Mouse (Mus musculus) liver, embryonic 16.5 days (tissue): ENCODE measurements around the gene Fis1. TPM values are rescaled to one million over a fixed set of nuclear protein-coding genes. Genes with fewer than 3 reads are reported as not detected.

ENCODE experiments used
- ATAC-seq: fragments of 200-750 bp; cut with Nextera tagmentation; 2 replicates; pipeline ENCODE4 v1.8.0; 2017; ENCODE audit warnings: low read depth, mild to moderate bottlenecking, moderate number of reproducible peaks, moderate library complexity
- H3K27ac ChIP-seq: fragments of 300-500 bp; sonication (generic); 2 replicates; pipeline ENCODE4 v1.5.1; 2014; ENCODE audit warnings: mild to moderate bottlenecking, low read length
- H3K27me3 ChIP-seq: fragments of 300-500 bp; sonication (generic); 2 replicates; pipeline ENCODE4 v1.6.1; 2014; ENCODE audit warnings: low read depth, low read length, mixed read lengths; ENCODE audit not compliant: control insufficient read depth, insufficient read depth
- H3K36me3 ChIP-seq: fragments of 300-500 bp; sonication (generic); 2 replicates; pipeline ENCODE4 v1.6.1; 2014; ENCODE audit warnings: mild to moderate bottlenecking; ENCODE audit not compliant: control insufficient read depth, insufficient read depth
- H3K4me1 ChIP-seq: fragments of 300-500 bp; sonication (generic); 2 replicates; pipeline ENCODE4 v1.6.1; 2014; ENCODE audit warnings: low read depth, low read length, mixed read lengths; ENCODE audit not compliant: control insufficient read depth
- H3K4me2 ChIP-seq: fragments of 300-500 bp; sonication (generic); 2 replicates; pipeline ENCODE4 v1.6.1; 2014; ENCODE audit warnings: low read depth, low read length, mixed read lengths
- H3K4me3 ChIP-seq: fragments of 300-500 bp; sonication (generic); 2 replicates; pipeline ENCODE4 v1.5.1; 2014; ENCODE audit warnings: low read depth, mild to moderate bottlenecking, low read length
- H3K9ac ChIP-seq: fragments of 300-500 bp; sonication (generic); 2 replicates; pipeline ENCODE4 v1.6.1; 2014; ENCODE audit warnings: low read depth, low read length
- H3K9me3 ChIP-seq: fragments of 300-500 bp; sonication (generic); replicated peaks from 2 replicates; pipeline ENCODE4 v1.6.1; 2016; ENCODE audit warnings: low read length; ENCODE audit not compliant: control insufficient read depth
- WGBS: fragments of 180-500 bp; shearing (Covaris S2); extraction: QIAGEN DNeasy Blood & Tissue Kit; methylation state at CpG from one replicate; pipeline ENCODE4 v1.1.7; 2014; ENCODE audit not compliant: insufficient replicate concordance; 5-methylcytosine and 5-hydroxymethylcytosine counted together
- polyA plus RNA-seq: library from polyadenylated mRNA; unstranded; fragments of >200 nt; fragmentation: Nextera tagmentation; extraction: Ambion mirVana; gene quantifications from 2 replicates; pipeline ENCODE4 v1.2.1, GENCODE M21; 2015

The Fis1 gene
- 172 and 179 TPM in 2 replicates for polyA plus RNA-seq

DNA sequence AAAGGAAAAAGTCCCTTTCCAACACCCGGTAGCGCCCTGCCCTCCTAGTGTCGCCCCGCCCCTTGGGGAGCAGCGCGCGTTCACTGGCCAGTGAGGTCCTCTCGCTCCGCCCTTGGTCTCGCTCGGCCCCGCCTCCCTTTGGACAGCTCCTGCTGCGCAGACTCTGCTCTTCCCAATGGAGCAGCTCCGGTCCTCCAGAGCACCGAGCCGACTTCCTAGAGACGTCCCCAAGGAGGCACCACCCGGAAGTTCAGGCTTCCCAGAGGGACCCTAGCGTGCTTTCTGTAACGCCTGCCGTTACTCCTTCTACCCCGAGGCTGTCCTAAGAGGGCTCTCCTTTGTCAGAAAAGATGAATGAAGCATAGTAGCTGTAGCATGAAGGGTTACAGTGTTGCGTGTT, at the start of gene Fis1:
TSS of gene Fis1 (plus strand) at position 261 of the 400 bp plus-strand sequence.
- H3K4me2 ChIP-seq, result peak within 1 kb of the TSS; percentile 92
- peak within 1 kb of the TSS; percentile 79 for H3K4me3 ChIP-seq
- peak; percentile 98 for ATAC-seq
- WGBS, result under 1% methylated on average over 23 of the region's 23 CpGs
- H3K36me3 ChIP-seq, result no peaks in the 10 kb centered on the region
- peaks cover 17% of the 10 kb centered on the region for H3K4me1 ChIP-seq
- no peaks in the 10 kb centered on the region for H3K27me3 ChIP-seq
- peak within 1 kb of the TSS; percentile 71 for H3K27ac ChIP-seq
- H3K9me3 ChIP-seq, result no peaks in the 10 kb centered on the region
- H3K9ac ChIP-seq, result peak within 1 kb of the TSS; percentile 72

- WGBS, result 56% methylated on average over 3 of the region's 3 CpGs
- no peak overlapping the region for H3K4me2 ChIP-seq
These were observed 48.5 kb upstream of the Fis1 start for GRCm38 (mm10) chr5:136904621-136905020.

DNA sequence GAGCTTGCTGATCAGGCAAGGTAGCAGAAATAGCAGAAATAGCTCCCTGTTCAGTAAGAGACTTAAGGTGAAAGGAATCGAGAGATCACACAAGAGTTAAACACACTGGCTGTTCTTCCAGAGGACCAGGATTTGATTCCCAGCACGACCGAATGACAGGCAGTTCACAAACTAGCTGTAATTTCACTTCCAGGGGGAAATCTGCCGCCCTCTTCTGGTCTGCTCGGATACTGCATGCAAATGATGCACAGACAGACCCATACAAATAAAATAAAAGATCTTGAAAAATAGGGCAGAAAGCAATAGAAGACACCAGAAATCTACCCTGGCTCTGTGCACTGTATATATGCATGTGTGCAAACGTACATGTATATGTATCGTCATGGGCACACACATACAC, 47.4 kb upstream of the Fis1 start:
- Histone ChIP-seq H3K4me2 (no peak overlapping the region), H3K4me1 (no peaks in the 10 kb centered on the region), H3K27me3 (no peaks in the 10 kb centered on the region), H3K4me3 (no peak overlapping the region), H3K27ac (no peak overlapping the region), H3K9me3 (no peaks in the 10 kb centered on the region), H3K9ac (no peak overlapping the region), H3K36me3 (no peaks in the 10 kb centered on the region)
- ATAC-seq, result no peak
- WGBS, result 36% methylated on average over 7 of the region's 7 CpGs

More at GRCm38 (mm10) chr5:136904621-136905020, 48.5 kb upstream of the Fis1 start:
- Histone ChIP-seq H3K36me3 (no peaks in the 10 kb centered on the region), H3K4me3 (no peak overlapping the region), H3K4me1 (no peaks in the 10 kb centered on the region), H3K9ac (no peak overlapping the region), H3K27ac (no peak overlapping the region), H3K9me3 (no peaks in the 10 kb centered on the region), H3K27me3 (no peaks in the 10 kb centered on the region)
- ATAC-seq, result no peak

DNA sequence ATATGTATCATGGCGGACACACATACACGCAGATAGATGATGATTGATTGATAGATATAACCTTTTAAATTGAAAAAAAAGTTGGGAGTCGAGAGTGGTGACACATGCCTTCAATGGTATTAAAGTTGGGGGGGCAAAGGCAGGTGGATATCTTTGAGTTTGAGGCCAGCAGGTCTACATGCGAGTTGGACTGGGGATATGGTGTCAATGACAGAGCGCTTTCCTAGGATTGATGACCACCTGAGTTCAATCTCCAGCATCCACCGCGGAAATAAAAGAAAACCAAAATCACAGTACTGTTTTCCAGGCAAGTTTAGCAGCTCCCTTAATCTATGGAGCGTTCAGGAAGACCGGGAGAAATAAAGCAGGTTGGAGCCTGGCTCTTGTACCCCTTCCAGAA, 45.5 kb upstream of the Fis1 start:
- Histone ChIP-seq H3K36me3 (no peaks in the 10 kb centered on the region), H3K9ac (no peak overlapping the region), H3K4me2 (peak overlapping the region; percentile 69), H3K4me1 (no peaks in the 10 kb centered on the region), H3K4me3 (peak overlapping the region; percentile 65), H3K9me3 (no peaks in the 10 kb centered on the region), H3K27me3 (no peaks in the 10 kb centered on the region), H3K27ac (no peak overlapping the region)
- WGBS, result 33% methylated on average over 9 of the region's 9 CpGs
- ATAC-seq, result no peak

DNA sequence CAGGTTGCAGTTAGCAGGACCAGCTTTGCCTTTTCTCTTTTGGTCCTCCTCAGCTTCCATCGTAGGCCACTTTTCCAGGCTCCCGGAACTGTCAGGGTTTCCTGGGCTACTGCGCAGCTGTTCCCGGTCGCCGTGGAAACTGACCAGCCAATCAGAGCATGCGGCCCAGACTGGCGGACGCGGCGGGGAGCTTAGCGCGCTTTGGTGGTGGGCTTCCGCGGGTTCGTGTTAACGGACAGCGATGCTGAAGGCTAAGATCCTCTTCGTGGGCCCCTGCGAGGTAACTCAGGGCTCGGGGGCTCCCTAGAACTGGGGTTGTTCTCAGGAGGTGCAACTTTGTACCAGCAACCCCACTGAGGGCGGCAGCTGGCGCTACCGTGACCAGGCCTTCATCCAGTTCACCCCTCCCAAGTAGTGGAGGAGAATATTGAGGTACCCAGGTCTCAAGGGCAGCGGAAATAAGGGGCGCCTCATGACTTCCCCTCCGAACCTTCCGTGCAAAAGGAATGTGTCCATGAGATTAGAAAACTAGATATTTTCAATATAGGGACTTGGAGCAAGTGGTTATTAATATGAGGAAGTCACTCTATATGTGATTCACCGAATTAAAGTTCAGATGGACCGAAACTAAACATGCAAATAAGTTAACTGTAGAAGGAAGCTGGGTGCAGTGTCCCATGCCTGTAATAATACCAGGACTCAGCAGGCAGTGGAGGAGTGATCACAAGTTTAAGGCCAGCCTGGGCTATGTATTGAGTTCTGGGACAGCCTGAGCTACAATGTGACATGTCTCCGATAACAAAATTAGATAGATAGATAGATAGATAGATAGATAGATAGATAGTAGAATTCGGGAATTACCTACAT, 44.9 kb upstream of the Fis1 start, which contains the start of gene Ift22:
TSS of gene Ift22 (plus strand) at position 160 of the 867 bp plus-strand sequence.
- H3K9me3 ChIP-seq, result no peaks in the 10 kb centered on the region
- H3K36me3 ChIP-seq, result no peaks in the 10 kb centered on the region
- peak within 1 kb of the TSS; percentile 65 for H3K4me3 ChIP-seq
- no peaks in the 10 kb centered on the region for H3K27me3 ChIP-seq
- WGBS, result 6% methylated on average over 32 of the region's 32 CpGs
- no peak within 1 kb of the TSS for H3K27ac ChIP-seq
- H3K4me1 ChIP-seq, result no peaks in the 10 kb centered on the region
- H3K4me2 ChIP-seq, result peak within 1 kb of the TSS; percentile 69
- peak within 1 kb of the TSS; percentile 56 for H3K9ac ChIP-seq
- ATAC-seq, result peak; percentile 80

DNA sequence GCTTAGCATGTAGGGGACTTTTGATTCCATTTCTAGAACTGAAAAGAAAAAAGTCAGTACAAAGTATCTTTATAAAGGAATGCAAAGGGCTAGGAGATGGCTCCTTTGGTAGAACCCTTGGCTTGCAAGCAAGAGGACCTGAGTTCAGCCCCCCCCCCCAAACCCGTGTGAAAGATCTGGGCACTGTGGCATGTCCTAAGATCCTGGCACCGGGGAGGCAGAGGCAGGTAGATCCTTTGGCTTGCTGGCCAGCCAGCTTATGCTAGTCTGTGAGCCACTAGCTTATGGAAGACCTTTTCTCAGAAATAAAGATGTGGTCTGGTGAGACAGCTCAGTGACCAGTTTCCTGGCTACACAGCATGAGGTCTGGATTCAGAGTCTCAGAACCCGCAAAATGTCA, 38.9 kb upstream of the Fis1 start:
- Histone ChIP-seq H3K4me3 (no peak overlapping the region), H3K9me3 (no peaks in the 10 kb centered on the region), H3K4me2 (no peak overlapping the region), H3K27me3 (no peaks in the 10 kb centered on the region), H3K36me3 (no peaks in the 10 kb centered on the region), H3K4me1 (peaks cover under 1% of the 10 kb centered on the region; the same call in 1 of the 2 replicates), H3K27ac (no peak overlapping the region), H3K9ac (no peak overlapping the region)
- WGBS, result 71% methylated on average over 3 of the region's 3 CpGs
- no peak for ATAC-seq

- no peak overlapping the region for H3K4me2 ChIP-seq
- H3K9ac ChIP-seq, result no peak overlapping the region
- no peak for ATAC-seq
- no peaks in the 10 kb centered on the region for H3K27me3 ChIP-seq
- peaks cover 12% of the 10 kb centered on the region for H3K4me1 ChIP-seq
- no peak overlapping the region for H3K4me3 ChIP-seq
- H3K36me3 ChIP-seq, result no peaks in the 10 kb centered on the region
- WGBS, result 86% methylated on average over 8 of the region's 8 CpGs
- no peaks in the 10 kb centered on the region for H3K9me3 ChIP-seq
- no peak overlapping the region for H3K27ac ChIP-seq
These were observed 35.3 kb upstream of the Fis1 start for GRCm38 (mm10) chr5:136917613-136918242.

DNA sequence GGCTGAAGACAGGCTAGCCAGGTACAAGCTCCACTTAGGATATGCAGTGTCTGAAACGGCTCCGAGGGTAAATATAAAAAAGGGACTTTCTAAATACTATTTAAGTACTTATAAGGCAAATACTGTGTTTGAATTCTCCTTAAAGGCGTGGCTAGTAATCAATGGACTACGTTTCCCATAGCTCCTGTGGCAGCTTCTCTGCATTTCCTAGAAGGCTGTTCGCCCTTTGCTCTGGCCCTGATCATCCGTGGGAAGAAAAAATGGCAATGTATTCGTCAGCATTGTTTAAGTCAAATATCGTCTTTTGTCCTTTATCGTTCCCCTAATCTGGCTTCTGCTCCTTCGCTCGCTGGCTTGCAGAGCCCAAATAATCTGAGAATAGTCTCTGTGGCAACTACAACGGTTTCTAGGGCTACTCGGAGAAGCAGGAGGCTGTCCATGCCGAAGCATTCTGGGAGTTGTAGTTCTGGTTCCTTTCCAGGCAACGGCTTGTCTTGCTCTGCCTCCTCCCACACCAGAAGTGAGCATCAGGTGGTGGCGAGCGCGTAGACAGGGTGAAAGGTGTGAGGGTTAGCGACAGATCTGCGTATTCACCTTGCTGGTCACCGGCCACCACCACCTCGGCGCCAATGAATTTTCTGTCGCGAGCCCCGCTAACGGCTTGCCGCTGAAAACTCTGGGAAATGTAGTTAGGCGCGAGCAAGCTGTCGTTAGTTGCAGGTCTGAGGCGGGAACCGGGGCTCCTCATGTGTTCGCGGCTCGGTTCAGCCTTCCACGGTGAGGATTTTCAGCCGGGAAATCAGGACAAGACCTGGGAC, 34.2 kb upstream of the Fis1 start:
- no peak overlapping the region for H3K27ac ChIP-seq
- H3K4me2 ChIP-seq, result peak overlapping the region; percentile 92
- peak; percentile 89 for ATAC-seq
- H3K9ac ChIP-seq, result peak overlapping the region; percentile 62
- H3K4me1 ChIP-seq, result peaks cover 12% of the 10 kb centered on the region
- no peaks in the 10 kb centered on the region for H3K36me3 ChIP-seq
- H3K4me3 ChIP-seq, result peak overlapping the region; percentile 62
- no peaks in the 10 kb centered on the region for H3K27me3 ChIP-seq
- 2% methylated on average over 38 of the region's 38 CpGs for WGBS
- H3K9me3 ChIP-seq, result no peaks in the 10 kb centered on the region
